Mouse (Mus musculus): ENCODE data around the gene Rnf212.

DNA sequence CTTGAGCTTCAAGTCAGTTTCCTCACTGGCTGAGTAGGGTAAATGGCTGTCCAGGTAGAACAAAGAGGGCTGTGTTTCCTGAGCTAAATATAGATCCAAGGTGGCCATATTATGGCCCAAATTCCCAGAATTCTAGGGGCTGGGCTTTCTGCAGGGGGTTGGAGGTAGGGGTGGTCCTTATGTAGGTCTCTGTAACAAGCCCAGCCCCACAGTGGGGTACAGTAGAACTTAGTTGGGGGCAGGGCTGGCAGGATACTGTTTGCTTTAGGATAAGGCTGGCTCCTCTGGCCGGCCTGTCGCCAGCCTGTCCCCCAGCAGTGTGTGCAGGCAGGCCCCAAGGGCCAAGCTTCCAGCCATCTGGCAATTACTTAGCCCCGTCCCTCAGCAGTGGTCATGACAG lies 74.4 kb downstream of the Rnf212 start:
- TF ChIP-seq CTCF (IDR thresholded peaks at IDR 0.05): no peak
- no peak for TF ChIP-seq POLR2A (IDR thresholded peaks at IDR 0.05; ENCODE audit: insufficient read depth, low read depth, low read length)
- TF ChIP-seq EP300 (IDR thresholded peaks at IDR 0.05; ENCODE audit: insufficient read depth, low read depth, low read length): no peak
